Mouse (Mus musculus) urinary bladder, postnatal 4 days (tissue): ENCODE data around the gene Smyd1.
"Not testable (repeated sequence)": the region's sequence is repeated elsewhere in the genome, so short reads cannot be mapped to it uniquely, and the experiment has no call there.

Experiments used
- DNase-seq, 2 experiments: peaks; one replicate each; pipeline ENCODE4 v3.0.0; 2021 to 2022; ENCODE audit warnings: low spot score in 2 of 2

Gene Smyd1

DNA sequence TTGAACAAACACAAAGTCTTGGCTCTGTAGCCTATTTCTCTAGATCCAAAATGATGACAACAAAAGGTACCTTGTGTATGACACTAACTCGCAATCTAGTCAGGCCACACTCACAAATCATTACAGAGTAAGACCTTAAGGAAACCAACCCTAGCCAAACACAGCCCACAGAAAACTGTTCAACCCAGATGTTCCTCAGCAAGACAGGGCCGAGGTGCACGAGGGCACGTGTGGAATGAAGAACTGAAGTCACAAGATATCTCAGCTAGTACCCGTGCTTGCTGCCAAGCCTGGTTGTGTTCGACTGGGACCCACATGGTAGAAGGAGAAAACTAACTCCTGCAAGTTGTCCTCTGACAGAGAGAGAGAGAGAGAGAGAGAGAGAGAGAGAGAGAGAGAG is 7.8 kb upstream of the Smyd1 start:
- DNase-seq: no peak

DNA sequence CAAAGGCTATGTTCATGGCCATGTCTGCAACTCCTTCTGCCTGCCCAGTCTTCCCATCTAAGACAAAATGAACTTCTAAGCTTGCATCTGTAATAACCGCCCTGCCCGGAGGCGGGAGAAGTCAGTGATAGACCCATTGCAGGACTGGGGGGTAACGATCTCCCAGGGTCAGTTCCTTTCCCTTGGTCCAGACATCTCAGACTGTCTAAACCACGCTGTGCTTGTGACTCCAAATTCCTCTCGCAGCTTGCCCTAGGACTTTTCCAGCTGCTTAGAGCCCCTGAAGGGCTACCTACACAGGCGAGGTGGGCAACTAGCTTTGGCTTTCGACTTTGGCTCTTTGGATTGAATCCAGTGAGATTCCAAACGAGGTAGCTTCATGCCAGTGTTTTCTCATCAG is 2.8 kb upstream of the Smyd1 start:
- DNase-seq: no peak

- DNase-seq: no peak
Observed at GRCm38 (mm10) chr6:71322491-71322921, 473 bp upstream of the Smyd1 start, which contains the start of gene Cd8b1. Cd8b1 (plus strand) TSS chr6:71322788.

DNA sequence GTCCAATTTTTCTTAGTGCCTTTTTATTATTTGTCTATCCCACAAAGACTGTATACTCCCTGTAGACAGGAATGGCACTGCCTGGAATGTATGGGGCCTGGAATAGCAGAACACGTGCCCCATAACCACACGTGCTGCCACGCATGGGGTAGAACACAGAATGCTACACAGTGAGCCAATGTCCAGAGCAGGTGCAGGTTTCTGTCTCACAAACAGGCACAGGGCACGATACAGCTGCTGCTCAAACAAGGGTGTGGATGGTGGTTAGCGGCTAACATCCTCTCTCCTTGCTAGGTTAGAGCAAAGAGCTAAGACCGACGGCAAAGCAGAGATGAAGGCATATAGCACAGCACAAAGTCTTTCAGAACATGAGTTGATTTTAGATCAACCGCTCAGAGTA is 14.5 kb downstream of the Smyd1 start:
- no peak for DNase-seq

- no peak for DNase-seq
Observed at GRCm38 (mm10) chr6:71302097-71302731, 19.8 kb downstream of the Smyd1 start.

- no peak for DNase-seq
Observed at GRCm38 (mm10) chr6:71298751-71299150, 23.3 kb downstream of the Smyd1 start.

DNA sequence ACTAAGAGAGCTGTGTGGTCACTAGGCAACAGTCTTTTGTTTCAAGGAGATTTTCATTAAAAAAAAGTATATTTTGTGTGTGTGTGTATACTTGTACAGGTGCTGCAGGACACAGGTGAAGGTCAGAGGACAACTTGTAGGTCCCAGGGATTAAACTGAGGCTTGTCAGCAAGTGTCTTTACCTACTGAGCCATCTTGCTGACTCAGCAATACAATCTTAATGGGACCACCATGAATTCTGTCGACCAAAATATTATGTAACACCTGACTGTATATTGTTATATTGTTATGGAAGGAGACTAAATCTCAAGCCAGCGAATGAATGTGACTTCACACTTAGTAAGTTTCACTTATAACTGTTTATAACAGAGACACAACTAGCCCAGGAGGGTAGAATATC is 24.0 kb downstream of the Smyd1 start:
- DNase-seq: no peak

- DNase-seq: no peak
Observed at GRCm38 (mm10) chr6:71295303-71295702, 26.7 kb downstream of the Smyd1 start.

DNA sequence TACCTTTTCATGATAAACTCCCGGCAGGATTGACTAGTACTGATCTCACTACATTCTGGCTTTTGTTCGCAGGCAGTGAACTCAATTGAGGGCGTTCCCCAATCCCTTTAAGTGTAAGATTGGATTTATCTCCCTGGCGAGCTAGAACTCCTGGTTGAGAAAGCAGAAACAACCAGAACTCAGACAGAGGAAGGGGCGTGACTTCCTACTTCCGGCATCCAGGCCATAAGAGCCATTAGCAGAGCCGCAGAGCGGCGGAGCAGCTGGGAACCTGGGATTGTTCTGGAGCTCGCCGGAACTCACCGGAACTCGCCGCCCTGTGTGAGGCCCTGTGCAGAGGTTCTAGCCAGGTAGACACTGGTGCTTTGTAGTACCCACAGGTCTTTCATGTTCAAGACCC is 28.5 kb downstream of the Smyd1 start:
- no peak for DNase-seq

DNA sequence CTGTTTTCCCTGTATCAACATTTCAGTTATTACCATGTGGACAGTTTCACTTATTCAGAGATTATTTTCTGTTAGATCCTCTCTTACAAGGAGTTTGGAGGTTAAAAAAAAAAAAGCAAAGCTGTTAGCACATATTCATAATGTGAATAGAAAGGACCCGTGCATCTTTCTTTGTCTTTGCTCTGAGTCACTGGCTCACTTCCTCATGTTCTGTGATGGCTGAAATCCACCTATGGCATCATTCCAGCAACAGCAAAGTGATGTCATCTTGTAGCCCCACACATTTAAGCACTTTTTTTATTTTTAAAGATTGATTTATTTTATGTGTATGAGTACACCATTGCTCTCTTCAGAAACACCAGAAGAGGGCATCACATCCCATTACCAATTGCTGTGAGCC is 42.6 kb downstream of the Smyd1 start:
- DNase-seq: no peak

- DNase-seq: no peak
Observed at GRCm38 (mm10) chr6:71274621-71275020, 47.4 kb downstream of the Smyd1 start.

GRCm38 (mm10) chr6:71273715-71274114 is 48.3 kb downstream of the Smyd1 start:
- DNase-seq: no peak

GRCm38 (mm10) chr6:71272316-71272741 is 49.7 kb downstream of the Smyd1 start:
- no peak for DNase-seq

GRCm38 (mm10) chr6:71271389-71272315 is 50.4 kb downstream of the Smyd1 start, which contains the start of gene Krcc1:
Krcc1 (plus strand) TSS chr6:71271677.
- DNase-seq: peak; percentile 96 to 98

DNA sequence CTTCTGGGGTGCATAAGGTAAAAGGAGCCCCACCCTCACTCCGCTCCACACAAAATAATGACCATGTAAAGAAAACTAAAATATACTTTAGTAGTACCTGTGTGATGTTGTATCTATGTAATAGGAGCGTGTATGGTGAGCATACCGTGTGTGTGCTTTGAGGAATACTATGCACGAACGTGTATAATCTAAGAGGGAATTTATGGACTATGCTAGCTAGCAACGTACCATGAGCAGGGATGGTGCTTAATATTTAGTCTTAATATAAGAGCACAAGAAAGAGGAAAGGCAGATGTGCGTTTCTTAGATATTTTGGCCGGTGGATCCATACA is 51.0 kb downstream of the Smyd1 start:
- no peak for DNase-seq

- peak in 1 of 2 experiments; percentile 23 for DNase-seq
Observed at GRCm38 (mm10) chr6:71270301-71271056, 51.6 kb downstream of the Smyd1 start.

DNA sequence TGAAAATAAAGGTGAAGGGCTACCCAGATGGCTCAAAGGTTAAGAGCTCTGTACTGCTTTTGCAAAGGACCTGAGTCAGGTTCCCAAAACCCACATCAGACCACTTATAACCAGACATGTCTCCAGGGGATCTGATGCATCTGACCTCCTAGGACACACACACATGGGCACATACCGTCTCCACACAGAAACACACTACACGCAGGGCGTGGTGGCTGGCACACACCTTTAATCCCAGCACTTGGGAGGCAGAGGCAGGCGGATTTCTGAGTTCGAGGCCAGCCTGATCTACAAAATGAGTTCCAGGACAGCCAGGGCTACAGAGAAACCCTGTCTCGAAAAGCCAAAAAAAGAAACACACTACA is 52.4 kb downstream of the Smyd1 start:
- not testable (repeated sequence) for DNase-seq

DNA sequence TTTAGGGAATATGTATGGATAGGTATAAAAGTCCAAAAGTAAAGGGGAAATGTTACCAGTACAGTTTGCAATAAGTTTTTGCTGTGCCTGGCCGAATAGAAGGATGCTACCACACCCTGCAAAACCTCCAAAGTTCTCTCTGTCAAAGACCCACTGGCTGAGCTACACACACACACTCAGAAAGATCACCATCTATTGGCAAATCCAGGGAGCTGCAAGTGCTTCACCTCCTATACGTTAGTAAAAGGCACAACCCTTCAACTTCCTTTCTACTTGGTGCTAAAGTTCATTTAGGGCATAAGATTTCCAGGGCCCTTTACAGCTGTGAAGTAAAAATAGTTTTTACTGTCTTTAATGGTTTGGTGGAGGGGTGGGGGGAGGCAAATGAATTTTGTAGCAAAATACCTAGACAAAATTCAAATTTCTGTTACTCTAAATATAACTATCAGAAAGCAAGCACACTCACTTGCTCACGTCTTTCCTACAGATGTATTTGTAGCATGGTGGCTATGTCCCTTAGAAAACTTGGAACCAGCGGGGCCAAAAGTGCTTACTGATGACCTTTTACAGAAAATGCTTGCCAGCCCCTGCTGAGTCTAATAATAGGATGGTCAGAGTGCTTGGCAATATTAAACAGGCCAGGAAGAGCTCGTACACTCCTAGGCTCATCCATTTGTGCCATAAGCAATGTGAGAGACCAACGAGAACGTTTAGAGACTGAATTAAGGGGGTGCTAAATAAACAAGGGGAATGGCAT is 52.9 kb downstream of the Smyd1 start:
- no peak for DNase-seq

DNA sequence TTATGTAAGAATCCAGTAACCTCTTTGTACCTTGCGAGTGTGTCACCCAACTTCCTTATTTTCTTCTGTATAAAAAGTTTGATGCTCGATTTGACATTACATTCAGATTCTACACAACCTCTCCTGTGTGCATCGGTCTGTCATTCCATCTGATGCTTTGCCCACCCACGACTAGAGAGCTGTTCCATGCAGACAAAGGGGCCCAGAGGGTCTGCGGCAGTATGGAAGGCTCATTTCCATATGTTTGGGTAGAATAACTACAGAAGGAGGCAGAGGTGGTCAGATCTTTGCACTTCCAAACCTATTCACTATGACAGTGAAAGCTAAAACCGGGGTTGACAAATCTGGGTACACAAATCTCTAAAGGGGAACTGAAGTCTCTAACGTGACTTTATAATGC is 54.4 kb downstream of the Smyd1 start:
- not testable (repeated sequence) for DNase-seq

- DNase-seq: no peak
Observed at GRCm38 (mm10) chr6:71262142-71262833, 59.7 kb downstream of the Smyd1 start.

DNA sequence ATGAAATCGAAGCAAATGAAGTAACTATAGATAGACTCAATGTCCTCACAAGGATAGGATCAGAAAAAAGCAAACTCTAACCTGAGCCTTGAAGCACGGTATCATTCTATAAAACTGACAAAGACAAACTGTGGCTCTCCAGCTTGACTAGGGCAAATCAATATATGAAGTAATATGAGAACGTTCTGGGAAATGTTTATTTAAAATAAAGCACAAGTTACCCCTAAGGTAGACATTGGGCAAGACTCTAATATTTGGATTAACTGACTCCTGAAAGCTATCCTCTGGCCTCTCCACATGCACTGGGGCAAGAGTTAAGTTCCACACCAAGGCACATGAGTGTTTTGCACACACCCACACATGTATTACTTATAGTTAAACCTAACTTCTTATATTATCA is 61.0 kb downstream of the Smyd1 start:
- no peak for DNase-seq
